Mouse (Mus musculus): ENCODE measurements around the gene Eml5. TPM values are rescaled to one million over a fixed set of nuclear protein-coding genes. Genes with fewer than 3 reads are reported as not detected.

Gene Eml5
- 17.6 and 21.1 TPM in 2 replicates for polyA plus RNA-seq (2015; fragmentation: Nextera tagmentation; extraction: Ambion mirVana)

DNA sequence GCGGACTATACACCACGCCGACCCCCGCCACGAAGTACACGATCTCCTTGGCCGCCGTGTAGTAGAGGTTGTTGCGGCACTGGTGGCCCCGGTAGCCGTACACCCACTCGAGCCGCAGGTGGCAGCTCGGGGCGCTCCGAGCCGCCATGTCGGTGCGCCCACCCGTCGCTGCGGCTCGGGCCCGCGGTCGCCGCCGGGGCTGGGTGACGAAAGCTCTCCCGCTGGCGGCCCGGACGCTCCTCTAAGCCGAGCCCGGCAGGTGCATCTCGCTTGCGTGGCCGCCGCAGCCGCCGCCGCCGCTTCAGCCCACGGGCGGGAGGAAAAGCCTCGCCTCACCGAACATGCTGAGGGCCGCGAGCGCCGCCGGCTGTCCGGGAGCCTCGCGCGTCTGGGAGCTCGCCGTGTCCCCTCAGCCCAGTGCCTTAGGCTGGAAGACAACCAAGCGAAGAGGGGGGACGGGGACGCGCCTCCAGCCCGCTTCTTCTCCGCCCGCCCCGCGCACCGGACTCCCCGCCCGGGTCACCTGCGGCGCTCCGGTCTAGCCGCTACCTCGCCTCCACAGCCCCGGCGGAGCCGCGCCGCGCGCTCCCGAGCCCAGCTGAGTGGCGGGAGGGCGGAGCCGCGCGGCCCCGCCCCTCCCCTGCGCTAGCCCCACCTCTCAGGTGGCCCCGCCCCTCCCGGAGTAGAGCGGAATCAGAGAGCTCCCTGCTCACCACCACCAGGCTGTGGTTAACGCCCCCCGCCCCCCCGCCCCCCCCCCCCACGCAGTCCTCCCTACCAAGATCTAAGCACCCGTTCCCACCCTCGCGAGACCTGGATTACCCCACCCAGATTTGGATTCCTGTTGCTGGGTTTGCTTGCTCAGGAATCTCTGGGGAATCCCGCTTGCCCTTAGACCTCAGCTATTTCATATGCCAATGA lies at the start of gene Eml5:
TSS of gene Eml5 (minus strand) at position 604 of the 921 bp plus-strand sequence.
- Histone ChIP-seq H3K4me3 (peak within 1 kb of the TSS; percentile 80), H3K36me3 (no peaks in the 10 kb centered on the region), H3K27me3 (no peaks in the 10 kb centered on the region), H3K9me3 (no peaks in the 10 kb centered on the region), H3K9ac (peak within 1 kb of the TSS; percentile 82), H3K27ac (peak within 1 kb of the TSS; percentile 88), H3K4me2 (peak within 1 kb of the TSS; percentile 74), H3K4me1 (replicated peaks) (peaks cover 19% of the 10 kb centered on the region)
- ATAC-seq (ENCODE audit: low FRiP score): peak; percentile 94
- under 1% methylated on average over 81 of the region's 101 CpGs for WGBS

DNA sequence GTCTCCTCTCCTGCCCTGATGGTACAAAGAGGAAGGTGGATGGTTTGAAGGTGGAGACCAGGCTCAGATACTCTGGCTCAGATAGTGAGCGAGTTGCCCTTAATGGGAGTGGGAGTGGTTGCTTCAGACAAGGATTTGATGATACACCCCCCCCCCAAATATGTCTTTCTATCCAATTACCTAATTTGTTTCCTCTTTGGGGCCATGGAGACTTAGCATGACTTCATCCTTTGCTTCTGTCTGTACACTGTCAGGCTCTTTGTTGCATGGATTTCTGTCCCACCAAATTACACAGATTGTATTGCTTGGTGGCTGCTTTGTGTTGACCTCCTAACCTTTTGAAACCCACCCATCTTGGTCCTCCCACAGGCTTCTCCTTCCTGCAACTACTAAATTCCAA lies 31.6 kb upstream of the Eml5 start:
- 100% methylated on average over 1 of the region's 1 CpGs for WGBS
- Histone ChIP-seq H3K9me3 (no peaks in the 10 kb centered on the region), H3K27me3 (no peaks in the 10 kb centered on the region), H3K4me1 (replicated peaks) (no peaks in the 10 kb centered on the region), H3K4me3 (no peak overlapping the region), H3K4me2 (no peak overlapping the region), H3K36me3 (no peaks in the 10 kb centered on the region), H3K27ac (no peak overlapping the region), H3K9ac (no peak overlapping the region)
- ATAC-seq (ENCODE audit: low FRiP score): no peak

DNA sequence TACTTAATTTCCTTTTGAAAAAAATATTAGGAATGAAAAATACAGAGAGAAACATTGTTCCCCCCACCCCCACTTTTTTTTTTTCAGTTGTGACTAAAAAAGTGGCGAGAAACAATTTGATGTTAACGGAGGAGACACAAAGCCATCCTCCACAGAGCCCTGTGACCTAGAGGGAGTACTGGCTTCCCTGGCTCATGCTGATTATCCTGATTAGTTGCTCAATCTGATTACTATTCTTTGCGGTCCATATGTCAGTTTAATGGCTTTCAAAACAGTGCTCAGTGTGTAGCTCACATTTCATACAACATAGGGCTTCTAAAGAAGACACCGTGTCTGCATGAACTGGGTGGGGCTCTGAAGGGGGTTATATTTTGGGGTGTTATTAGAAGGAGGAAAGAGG lies 31.2 kb upstream of the Eml5 start:
- Histone ChIP-seq H3K9ac (no peak overlapping the region), H3K27ac (no peak overlapping the region), H3K4me3 (no peak overlapping the region), H3K4me2 (no peak overlapping the region), H3K36me3 (no peaks in the 10 kb centered on the region), H3K27me3 (no peaks in the 10 kb centered on the region), H3K4me1 (replicated peaks) (no peaks in the 10 kb centered on the region), H3K9me3 (no peaks in the 10 kb centered on the region)
- WGBS: 70% methylated on average over 4 of the region's 4 CpGs
- ATAC-seq (ENCODE audit: low FRiP score): no peak

DNA sequence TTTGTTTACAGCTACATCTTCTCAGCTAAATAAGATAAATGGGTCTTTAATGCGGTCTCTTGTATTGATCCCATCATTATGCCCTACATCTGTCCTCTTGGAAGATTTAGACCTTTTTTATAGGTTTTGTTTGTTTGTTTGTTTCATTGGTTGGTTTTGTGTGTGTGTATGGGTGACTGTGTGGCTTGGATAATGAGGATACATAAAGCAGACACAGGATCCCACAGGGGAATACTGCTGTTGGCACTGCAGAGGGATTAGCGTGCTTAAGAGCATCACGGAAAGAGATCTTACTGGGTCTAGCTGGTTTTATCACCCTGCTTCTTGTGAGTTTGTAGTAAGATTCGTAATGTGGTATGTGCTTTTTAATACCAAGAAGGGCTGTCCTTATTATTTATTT lies 29.9 kb upstream of the Eml5 start:
- no peaks in the 10 kb centered on the region for H3K27me3 ChIP-seq
- H3K4me2 ChIP-seq: no peak overlapping the region
- no peak overlapping the region for H3K27ac ChIP-seq
- no peak overlapping the region for H3K9ac ChIP-seq
- H3K9me3 ChIP-seq: no peaks in the 10 kb centered on the region
- no peaks in the 10 kb centered on the region for H3K4me1 ChIP-seq (replicated peaks)
- no peak overlapping the region for H3K4me3 ChIP-seq
- no peaks in the 10 kb centered on the region for H3K36me3 ChIP-seq
- no peak for ATAC-seq (ENCODE audit: low FRiP score)
- 68% methylated on average over 4 of the region's 4 CpGs for WGBS

DNA sequence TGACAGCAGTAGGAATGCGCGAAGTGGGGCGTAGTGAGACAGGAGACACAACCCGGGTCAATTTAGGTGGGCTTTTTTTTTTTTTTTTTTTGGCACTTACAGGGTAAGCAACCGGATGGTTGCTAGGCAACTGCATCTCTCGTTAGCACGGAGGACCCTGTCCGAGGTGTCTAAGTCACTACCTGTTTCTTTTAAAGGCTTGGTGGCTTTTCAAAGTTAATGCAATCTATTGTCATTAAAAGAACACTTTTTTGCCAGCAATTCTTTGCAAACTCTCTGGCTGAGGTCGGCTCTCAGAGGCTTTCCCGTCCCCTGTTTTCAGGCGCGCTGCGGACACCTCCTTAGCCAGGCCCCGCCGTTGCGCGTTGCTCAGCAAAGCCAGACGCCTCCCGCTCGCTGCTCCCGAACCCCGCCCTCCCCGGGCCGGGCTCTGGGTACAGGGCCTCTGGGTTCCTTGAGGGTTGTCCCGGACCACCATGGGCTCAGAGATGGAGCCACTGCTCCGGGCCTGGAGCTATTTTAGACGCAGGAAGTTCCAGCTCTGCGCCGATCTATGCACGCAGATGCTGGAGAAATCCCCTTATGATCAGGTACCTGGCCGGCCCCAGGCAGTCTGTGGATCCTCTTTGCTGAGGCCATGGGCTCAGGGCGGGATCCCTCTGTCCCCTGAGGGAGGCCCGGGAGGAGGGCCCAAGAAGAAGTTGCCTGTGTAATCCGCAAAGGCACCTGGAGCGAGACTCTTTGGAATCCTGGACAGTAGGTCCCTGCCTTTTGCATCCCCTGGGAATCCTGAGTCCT lies 19.1 kb upstream of the Eml5 start, which contains the start of gene Ttc8:
TSS of gene Ttc8 (plus strand) at position 381 of the 798 bp plus-strand sequence.
- H3K4me1 ChIP-seq (replicated peaks): peaks cover 31% of the 10 kb centered on the region
- no peaks in the 10 kb centered on the region for H3K36me3 ChIP-seq
- no peaks in the 10 kb centered on the region for H3K9me3 ChIP-seq
- H3K27ac ChIP-seq: peak within 1 kb of the TSS; percentile 94
- peak; percentile 98 for ATAC-seq (ENCODE audit: low FRiP score)
- WGBS: under 1% methylated on average over 35 of the region's 35 CpGs
- peak within 1 kb of the TSS; percentile 74 for H3K4me2 ChIP-seq
- H3K4me3 ChIP-seq: peak within 1 kb of the TSS; percentile 61
- H3K27me3 ChIP-seq: no peaks in the 10 kb centered on the region
- peak within 1 kb of the TSS; percentile 91 for H3K9ac ChIP-seq

- H3K27ac ChIP-seq: no peak overlapping the region
- no peak overlapping the region for H3K4me2 ChIP-seq
- H3K9ac ChIP-seq: no peak overlapping the region
- no peak for ATAC-seq (ENCODE audit: low FRiP score)
- H3K9me3 ChIP-seq: no peaks in the 10 kb centered on the region
- no peaks in the 10 kb centered on the region for H3K27me3 ChIP-seq
- 65% methylated on average over 9 of the region's 9 CpGs for WGBS
- H3K36me3 ChIP-seq: no peaks in the 10 kb centered on the region
- H3K4me1 ChIP-seq (replicated peaks): no peaks in the 10 kb centered on the region
- H3K4me3 ChIP-seq: no peak overlapping the region
These were observed 8.8 kb upstream of the Eml5 start for GRCm38 (mm10) chr12:98910096-98910495.

- Histone ChIP-seq H3K27me3 (no peaks in the 10 kb centered on the region), H3K9ac (no peak overlapping the region), H3K9me3 (no peaks in the 10 kb centered on the region), H3K36me3 (no peaks in the 10 kb centered on the region), H3K4me3 (no peak overlapping the region), H3K4me1 (replicated peaks) (no peaks in the 10 kb centered on the region), H3K27ac (no peak overlapping the region), H3K4me2 (no peak overlapping the region)
- 83% methylated on average over 5 of the region's 5 CpGs for WGBS
- ATAC-seq (ENCODE audit: low FRiP score): no peak
These were observed 4.2 kb upstream of the Eml5 start for GRCm38 (mm10) chr12:98905466-98905865.

DNA sequence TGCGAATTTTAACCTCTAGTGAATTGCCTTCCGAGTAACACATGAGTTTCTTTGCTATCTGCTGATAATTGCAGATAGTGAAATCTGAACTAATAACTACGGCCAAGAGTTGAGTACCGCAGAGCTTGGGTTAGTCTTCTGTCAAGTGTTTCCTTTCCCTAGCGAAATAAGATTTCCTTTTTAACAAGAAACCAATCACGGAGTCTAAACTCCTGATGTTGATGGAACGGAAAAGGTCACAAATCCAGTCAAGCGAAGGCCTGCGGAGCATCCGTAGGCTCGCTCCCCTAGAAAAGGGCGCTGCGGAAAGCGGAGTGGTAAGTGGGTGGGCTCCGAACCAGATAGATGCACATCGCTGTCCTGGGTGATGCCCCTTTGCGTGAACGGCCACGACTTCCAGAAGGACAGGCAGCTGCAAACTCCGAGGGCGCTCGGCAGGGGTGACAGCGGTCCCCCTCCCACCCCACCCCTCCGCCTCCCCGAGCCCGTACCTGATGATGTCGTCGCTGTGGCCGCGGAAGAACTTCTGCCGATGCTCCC lies 873 bp downstream of the Eml5 start:
- H3K9ac ChIP-seq: peak overlapping the region; percentile 82
- peaks cover 19% of the 10 kb centered on the region for H3K4me1 ChIP-seq (replicated peaks)
- 2% methylated on average over 29 of the region's 31 CpGs for WGBS
- peak overlapping the region; percentile 80 for H3K4me3 ChIP-seq
- H3K27ac ChIP-seq: peak overlapping the region; percentile 88
- H3K27me3 ChIP-seq: no peaks in the 10 kb centered on the region
- H3K36me3 ChIP-seq: no peaks in the 10 kb centered on the region
- ATAC-seq (ENCODE audit: low FRiP score): no peak; the same call in 1 of the 2 replicates
- no peaks in the 10 kb centered on the region for H3K9me3 ChIP-seq
- peak overlapping the region; percentile 74 for H3K4me2 ChIP-seq

DNA sequence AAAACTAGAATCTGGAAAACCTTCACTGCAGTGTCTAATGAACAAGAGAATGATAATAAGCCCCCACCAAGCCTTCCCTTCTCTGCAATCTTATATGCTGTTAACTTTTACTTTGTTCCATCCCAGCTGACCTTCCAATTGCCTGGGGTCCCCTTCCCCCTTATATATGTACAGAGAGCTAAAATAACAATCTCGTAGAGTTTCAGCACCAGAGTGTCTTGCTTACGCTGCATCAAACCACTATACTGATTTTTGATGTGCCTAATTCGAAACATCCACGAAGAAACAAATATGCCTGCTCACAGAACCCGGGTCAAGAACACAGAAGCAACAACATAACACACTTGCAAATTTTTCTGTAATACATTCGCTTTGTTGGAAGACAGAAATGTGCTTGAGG lies 1.6 kb downstream of the Eml5 start:
- Histone ChIP-seq H3K4me1 (replicated peaks) (peaks cover 19% of the 10 kb centered on the region), H3K36me3 (no peaks in the 10 kb centered on the region), H3K4me2 (peak overlapping the region; percentile 74), H3K9me3 (no peaks in the 10 kb centered on the region), H3K4me3 (peak overlapping the region; percentile 80), H3K27me3 (no peaks in the 10 kb centered on the region), H3K27ac (no peak overlapping the region), H3K9ac (peak overlapping the region; percentile 82)
- 52% methylated on average over 6 of the region's 6 CpGs for WGBS
- ATAC-seq (ENCODE audit: low FRiP score): no peak

GRCm38 (mm10) chr12:98896761-98897160 lies 4.5 kb downstream of the Eml5 start:
- no peaks in the 10 kb centered on the region for H3K27me3 ChIP-seq
- H3K36me3 ChIP-seq: no peaks in the 10 kb centered on the region
- no peaks in the 10 kb centered on the region for H3K9me3 ChIP-seq
- 74% methylated on average over 1 of the region's 1 CpGs for WGBS
- no peak overlapping the region for H3K4me3 ChIP-seq
- H3K27ac ChIP-seq: no peak overlapping the region
- no peak overlapping the region for H3K9ac ChIP-seq
- peaks cover 19% of the 10 kb centered on the region for H3K4me1 ChIP-seq (replicated peaks)
- no peak for ATAC-seq (ENCODE audit: low FRiP score)
- no peak overlapping the region for H3K4me2 ChIP-seq

DNA sequence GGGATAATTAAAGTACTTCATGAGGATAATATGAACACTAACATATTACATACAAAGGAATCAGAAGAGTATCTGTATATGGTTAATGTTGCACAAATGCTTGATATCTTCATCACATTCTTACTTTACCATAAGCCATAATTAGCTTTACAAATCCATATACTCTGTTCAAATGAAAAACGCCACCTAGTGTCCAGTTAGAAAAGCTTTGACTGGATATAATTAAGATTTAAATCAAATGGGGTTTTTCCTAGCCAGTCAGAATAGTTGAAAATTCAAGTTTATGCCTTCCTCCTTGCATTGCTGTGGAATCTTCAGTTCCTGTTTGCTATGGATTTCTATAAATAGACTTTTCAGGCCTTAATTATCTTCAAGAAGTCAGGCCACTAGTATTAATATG lies 16.8 kb downstream of the Eml5 start:
- H3K9ac ChIP-seq: no peak overlapping the region
- H3K4me1 ChIP-seq (replicated peaks): no peaks in the 10 kb centered on the region
- ATAC-seq (ENCODE audit: low FRiP score): no peak
- H3K27ac ChIP-seq: no peak overlapping the region
- no peaks in the 10 kb centered on the region for H3K9me3 ChIP-seq
- 5% methylated on average over 1 of the region's 1 CpGs for WGBS
- no peak overlapping the region for H3K4me2 ChIP-seq
- H3K27me3 ChIP-seq: no peaks in the 10 kb centered on the region
- no peaks in the 10 kb centered on the region for H3K36me3 ChIP-seq
- no peak overlapping the region for H3K4me3 ChIP-seq

- Histone ChIP-seq H3K4me3 (no peak overlapping the region), H3K4me2 (no peak overlapping the region), H3K27ac (no peak overlapping the region), H3K9ac (no peak overlapping the region), H3K4me1 (replicated peaks) (no peaks in the 10 kb centered on the region), H3K9me3 (no peaks in the 10 kb centered on the region), H3K36me3 (no peaks in the 10 kb centered on the region), H3K27me3 (no peaks in the 10 kb centered on the region)
- no peak for ATAC-seq (ENCODE audit: low FRiP score)
- WGBS: 55% methylated on average over 5 of the region's 5 CpGs
These were observed 19.5 kb downstream of the Eml5 start for GRCm38 (mm10) chr12:98881796-98882195.

Measured in hindbrain, embryonic 13.5 days (tissue).